Mouse (Mus musculus) brain, adult 2 months (tissue): ENCODE measurements around the gene Tlcd1.
A peak's percentile ranks its signal among the peaks of the same experiment; 100 is the strongest.

Source experiments
- DNase-seq: peaks from one replicate; pipeline ENCODE4 v3.0.0; 2011; ENCODE audit warnings: low read depth, low spot score

Gene Tlcd1

GRCm38 (mm10) chr11:78204287-78204686, 27.8 kb downstream of the Tlcd1 start:
- no peak for DNase-seq

GRCm38 (mm10) chr11:78205361-78206206, 29.1 kb downstream of the Tlcd1 start:
- DNase-seq = no peak

GRCm38 (mm10) chr11:78207190-78207589, 30.7 kb downstream of the Tlcd1 start:
- DNase-seq = no peak

GRCm38 (mm10) chr11:78209886-78210285, 33.4 kb downstream of the Tlcd1 start:
- no peak for DNase-seq

- DNase-seq = no peak
These were observed 34.1 kb downstream of the Tlcd1 start for GRCm38 (mm10) chr11:78210615-78211014.

- DNase-seq = no peak
These were observed 35.0 kb downstream of the Tlcd1 start for GRCm38 (mm10) chr11:78211513-78211912.

GRCm38 (mm10) chr11:78213086-78213817, 36.7 kb downstream of the Tlcd1 start:
- no peak for DNase-seq

- peak; percentile 72 for DNase-seq
These were observed 39.3 kb downstream of the Tlcd1 start for GRCm38 (mm10) chr11:78215709-78216317.

GRCm38 (mm10) chr11:78223586-78223985, 47.1 kb downstream of the Tlcd1 start:
- no peak for DNase-seq
